Mouse (Mus musculus): ENCODE results near the gene Gm12216. TPM values are rescaled to one million over a fixed set of nuclear protein-coding genes. Genes with fewer than 3 reads are reported as not detected.

The Gm12216 gene
- polyA plus RNA-seq, 1 experiment, result 3.7 TPM

DNA sequence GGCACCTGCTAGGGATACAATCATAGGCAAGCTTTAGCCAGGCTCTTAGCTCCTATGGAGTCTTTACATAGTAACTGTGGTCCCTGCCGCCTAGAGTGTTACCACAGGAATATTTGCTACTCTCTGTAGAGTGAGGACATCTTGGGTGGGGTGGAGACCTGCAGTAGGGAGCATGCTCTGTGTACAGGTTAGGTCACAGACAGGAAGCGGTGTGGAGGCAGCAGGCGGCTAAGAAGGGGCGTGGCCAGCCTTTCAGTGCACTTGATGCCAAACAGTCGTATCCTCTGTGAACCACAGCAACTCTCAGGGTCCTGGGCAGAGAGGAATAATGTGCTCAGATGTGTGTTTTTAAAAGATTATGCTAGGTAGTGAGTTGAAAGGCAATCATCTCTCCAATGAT lies 7.3 kb downstream of the Gm12216 start:
- TF ChIP-seq POLR2A (IDR thresholded peaks at IDR 0.05; ENCODE audit: extremely low read depth, insufficient read depth, low read length) (no peak), CTCF (IDR thresholded peaks at IDR 0.05; ENCODE audit: extremely low read depth, insufficient read depth, low read length) (no peak)
- H3K4me3 ChIP-seq (ENCODE audit: insufficient read depth, low read length), result no peak overlapping the region
- no peaks in the 10 kb centered on the region for H3K4me1 ChIP-seq (ENCODE audit: control insufficient read depth, insufficient read depth, low read length)
- H3K27ac ChIP-seq (ENCODE audit: insufficient read depth, low read length), result no peak overlapping the region

DNA sequence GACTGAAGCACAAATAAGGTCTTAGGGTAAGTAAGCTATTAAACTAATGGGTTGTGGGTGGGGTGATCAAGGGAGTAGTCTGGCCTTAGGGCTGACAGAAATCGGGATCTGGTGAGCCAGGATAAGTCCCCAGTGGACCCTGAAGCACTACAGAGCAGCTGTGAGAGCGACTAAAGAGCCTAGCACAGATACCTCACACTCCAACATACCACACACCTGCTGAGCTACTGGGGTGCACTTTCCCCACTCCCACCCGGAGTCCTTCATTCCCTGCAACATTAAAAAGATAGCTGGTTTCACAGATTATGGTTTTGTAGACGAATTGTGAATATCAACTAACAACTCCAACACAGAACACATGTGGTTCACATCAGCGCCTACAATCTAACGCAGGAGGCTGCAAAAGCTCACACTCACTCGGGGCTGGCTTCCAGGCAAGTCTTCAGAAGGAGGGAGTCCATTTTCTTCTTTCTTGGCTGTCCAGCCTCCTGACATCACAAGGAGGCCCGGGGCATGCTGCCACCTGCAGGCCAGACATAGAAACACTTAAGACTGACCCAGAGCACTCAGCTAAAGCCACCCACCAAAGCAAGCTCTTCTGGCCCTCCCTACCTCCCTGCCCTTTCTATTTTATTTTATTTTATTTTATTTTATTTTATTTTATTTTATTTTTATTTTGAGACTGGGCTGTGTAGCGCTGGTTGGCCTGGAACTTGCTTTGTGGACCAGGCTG lies 9.3 kb downstream of the Gm12216 start:
- H3K27ac ChIP-seq (ENCODE audit: insufficient read depth, low read length), result no peak overlapping the region
- H3K4me3 ChIP-seq (ENCODE audit: insufficient read depth, low read length), result no peak overlapping the region
- no peaks in the 10 kb centered on the region for H3K4me1 ChIP-seq (ENCODE audit: control insufficient read depth, insufficient read depth, low read length)
- TF ChIP-seq POLR2A (IDR thresholded peaks at IDR 0.05; ENCODE audit: extremely low read depth, insufficient read depth, low read length), result no peak
- TF ChIP-seq CTCF (IDR thresholded peaks at IDR 0.05; ENCODE audit: extremely low read depth, insufficient read depth, low read length), result peak; percentile 67

DNA sequence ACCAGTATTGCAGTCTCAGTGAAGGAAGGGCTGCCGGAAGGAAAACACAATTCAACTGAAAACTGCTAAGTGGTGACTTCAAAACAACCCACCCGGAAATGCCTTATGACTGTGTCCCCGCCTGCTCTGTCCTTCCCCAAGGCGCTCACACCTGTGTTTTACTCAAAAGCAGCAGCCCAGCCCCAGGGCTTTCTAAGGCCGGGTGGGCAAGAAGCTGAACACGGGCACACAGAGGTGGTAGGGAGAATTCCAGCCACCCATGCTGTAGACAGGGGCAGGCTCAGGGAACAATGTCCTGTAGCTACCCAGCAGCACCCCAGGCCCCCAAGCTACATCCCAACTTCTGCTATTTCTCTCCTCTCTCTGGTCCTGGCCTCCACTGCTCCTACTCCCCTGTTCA lies 13.4 kb downstream of the Gm12216 start:
- peaks cover 8% of the 10 kb centered on the region for H3K4me1 ChIP-seq (ENCODE audit: control insufficient read depth, insufficient read depth, low read length)
- no peak overlapping the region for H3K4me3 ChIP-seq (ENCODE audit: insufficient read depth, low read length)
- TF ChIP-seq POLR2A (IDR thresholded peaks at IDR 0.05; ENCODE audit: extremely low read depth, insufficient read depth, low read length) (no peak), CTCF (IDR thresholded peaks at IDR 0.05; ENCODE audit: extremely low read depth, insufficient read depth, low read length) (no peak)
- no peak overlapping the region for H3K27ac ChIP-seq (ENCODE audit: insufficient read depth, low read length)

DNA sequence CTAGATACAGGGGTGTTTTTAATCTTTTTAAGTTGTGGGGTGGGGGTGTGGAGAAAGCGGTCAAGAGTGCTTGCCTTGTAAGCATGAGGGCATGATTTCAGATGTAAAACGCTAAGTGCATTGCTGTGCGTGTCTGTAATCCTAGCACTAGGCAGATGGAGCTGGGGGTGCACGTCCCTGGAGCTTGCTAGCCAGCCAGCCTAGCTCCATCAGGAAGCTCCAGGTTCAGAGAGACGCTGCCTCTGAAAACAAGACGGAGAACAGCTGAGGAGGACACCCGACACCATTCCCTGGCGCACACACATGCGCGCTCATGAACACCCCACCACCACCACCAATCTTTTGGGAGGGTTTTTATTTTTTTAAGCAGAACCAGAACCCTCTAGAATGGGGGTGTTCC lies 15.9 kb downstream of the Gm12216 start:
- TF ChIP-seq POLR2A (IDR thresholded peaks at IDR 0.05; ENCODE audit: extremely low read depth, insufficient read depth, low read length), result no peak
- no peak for TF ChIP-seq CTCF (IDR thresholded peaks at IDR 0.05; ENCODE audit: extremely low read depth, insufficient read depth, low read length)
- Histone ChIP-seq H3K4me3 (ENCODE audit: insufficient read depth, low read length) (no peak overlapping the region), H3K4me1 (ENCODE audit: control insufficient read depth, insufficient read depth, low read length) (peaks cover 8% of the 10 kb centered on the region), H3K27ac (ENCODE audit: insufficient read depth, low read length) (0 out of 2 replicates have a peak overlapping the region, but pooled peaks have one; percentile 83)

DNA sequence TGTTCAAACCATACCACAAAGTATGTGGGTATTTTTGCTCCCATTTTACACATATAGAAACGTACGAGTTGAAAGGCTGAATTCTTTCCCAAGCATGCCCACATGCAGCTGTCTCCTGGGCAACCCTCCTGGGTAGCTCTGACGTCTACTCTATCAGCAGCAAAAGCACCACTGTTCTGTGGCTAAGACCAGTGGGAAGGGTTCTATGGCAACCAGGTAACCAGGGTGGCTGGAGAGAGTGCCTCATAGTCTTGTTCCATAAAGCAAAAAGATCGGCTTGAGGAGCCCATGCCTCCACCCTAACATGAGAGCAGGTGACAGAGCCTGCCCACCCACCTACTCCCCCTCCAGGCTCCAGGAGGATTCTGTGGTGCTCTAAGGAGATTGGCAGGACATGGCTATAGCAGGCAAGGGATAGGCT lies 16.9 kb downstream of the Gm12216 start:
- peak overlapping the region; percentile 83 for H3K27ac ChIP-seq (ENCODE audit: insufficient read depth, low read length)

DNA sequence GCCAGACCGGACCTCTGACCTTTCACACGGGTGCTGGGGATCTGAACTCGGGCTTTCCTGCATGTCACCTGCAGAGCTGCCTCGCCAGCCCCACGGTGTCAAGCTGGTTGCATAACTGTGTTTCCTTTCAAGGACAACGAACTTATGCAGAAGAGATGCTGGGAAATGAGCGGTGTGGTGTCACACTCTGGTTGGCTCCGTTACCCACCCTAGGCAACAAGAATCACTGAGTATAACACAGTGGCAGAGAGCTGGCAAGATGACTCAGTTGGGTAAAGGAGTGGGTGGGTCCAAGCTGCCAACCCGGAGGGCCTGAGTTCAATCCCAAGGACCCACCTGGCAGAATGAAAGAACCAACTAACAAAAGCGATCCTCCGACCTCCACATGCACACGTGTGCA lies 17.5 kb downstream of the Gm12216 start:
- 0 out of 2 replicates have a peak overlapping the region, but pooled peaks have one; percentile 18 for H3K27ac ChIP-seq (ENCODE audit: insufficient read depth, low read length)
- H3K4me1 ChIP-seq (ENCODE audit: control insufficient read depth, insufficient read depth, low read length), result peaks cover 8% of the 10 kb centered on the region
- no peak overlapping the region for H3K4me3 ChIP-seq (ENCODE audit: insufficient read depth, low read length)
- no peak for TF ChIP-seq POLR2A (IDR thresholded peaks at IDR 0.05; ENCODE audit: extremely low read depth, insufficient read depth, low read length)
- TF ChIP-seq CTCF (IDR thresholded peaks at IDR 0.05; ENCODE audit: extremely low read depth, insufficient read depth, low read length), result no peak

More for the DNA sequence above, 16.9 kb downstream of the Gm12216 start:
- no peak overlapping the region for H3K4me3 ChIP-seq (ENCODE audit: insufficient read depth, low read length)
- TF ChIP-seq POLR2A (IDR thresholded peaks at IDR 0.05; ENCODE audit: extremely low read depth, insufficient read depth, low read length) (peak; percentile 47; the same call in 1 of the 2 replicates), CTCF (IDR thresholded peaks at IDR 0.05; ENCODE audit: extremely low read depth, insufficient read depth, low read length) (no peak)
- H3K4me1 ChIP-seq (ENCODE audit: control insufficient read depth, insufficient read depth, low read length), result peaks cover 8% of the 10 kb centered on the region

DNA sequence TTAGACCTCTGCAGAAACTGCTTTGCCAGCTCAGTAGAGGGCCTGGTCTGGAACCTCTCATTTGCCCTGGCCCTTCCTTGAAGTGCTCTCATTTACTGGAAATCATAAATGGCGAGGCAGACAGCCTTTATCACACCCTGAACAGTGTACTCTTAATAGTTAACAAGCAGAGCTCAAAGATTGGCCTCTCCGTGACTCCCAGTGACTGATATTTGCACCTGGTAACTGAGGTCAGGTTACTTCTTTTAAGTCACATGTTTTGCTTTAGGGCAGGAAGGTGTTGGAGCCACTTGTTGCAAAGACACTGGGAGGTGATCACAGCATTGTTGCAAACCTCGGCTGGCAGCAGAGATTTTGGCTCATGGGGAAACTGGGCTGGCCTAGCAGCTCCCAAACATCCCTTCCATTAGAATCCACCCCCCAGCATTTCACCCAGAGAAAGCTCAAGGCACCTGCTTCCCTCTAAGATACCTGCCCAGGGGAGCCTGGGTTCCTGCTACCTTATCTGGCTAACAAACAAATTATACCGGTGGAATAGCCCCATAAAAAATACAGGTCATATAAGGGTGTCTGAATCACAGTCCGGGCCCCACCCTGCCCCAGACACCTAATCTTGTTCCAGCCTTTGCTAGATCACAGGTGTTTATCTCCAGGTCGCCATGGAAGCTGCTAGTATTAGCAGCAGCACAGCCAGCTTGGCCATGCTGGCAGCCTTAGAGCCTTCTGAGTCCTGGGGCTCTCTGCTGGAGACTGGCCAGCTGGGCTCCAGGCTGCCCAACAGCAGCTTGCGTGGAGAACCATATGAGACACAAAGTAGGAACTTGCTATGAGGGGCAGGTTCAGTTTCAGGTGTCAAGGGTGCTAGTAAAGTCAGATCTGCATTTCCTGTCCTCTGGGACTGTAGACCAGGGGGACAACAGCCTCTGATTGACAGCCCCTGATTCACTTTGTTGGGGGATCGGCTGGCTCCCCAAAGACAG lies 19.1 kb downstream of the Gm12216 start:
- no peak for TF ChIP-seq CTCF (IDR thresholded peaks at IDR 0.05; ENCODE audit: extremely low read depth, insufficient read depth, low read length)
- TF ChIP-seq POLR2A (IDR thresholded peaks at IDR 0.05; ENCODE audit: extremely low read depth, insufficient read depth, low read length), result no peak
- Histone ChIP-seq H3K4me1 (ENCODE audit: control insufficient read depth, insufficient read depth, low read length) (peaks cover 8% of the 10 kb centered on the region), H3K4me3 (ENCODE audit: insufficient read depth, low read length) (no peak overlapping the region), H3K27ac (ENCODE audit: insufficient read depth, low read length) (no peak overlapping the region)

DNA sequence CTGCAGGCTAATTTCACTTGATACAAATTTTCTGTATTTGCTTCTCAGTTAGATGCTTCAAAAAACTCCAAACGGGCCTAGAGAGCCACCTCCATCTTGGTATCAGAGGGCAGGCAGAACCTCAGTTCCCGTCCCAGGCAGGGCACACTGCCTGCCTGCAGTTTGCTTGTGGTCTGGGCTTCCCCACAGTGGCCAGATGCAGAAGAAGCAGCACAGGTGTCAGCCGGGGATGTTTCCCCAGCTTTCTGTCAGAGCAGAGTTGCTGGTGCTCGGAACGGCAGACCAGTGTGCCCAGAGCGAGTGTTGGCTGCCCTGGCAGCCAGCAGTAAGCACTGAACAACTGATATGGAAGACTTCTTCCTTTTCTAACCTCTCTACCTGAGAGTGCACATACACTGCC lies 19.9 kb downstream of the Gm12216 start:
- H3K27ac ChIP-seq (ENCODE audit: insufficient read depth, low read length), result no peak overlapping the region
- peaks cover 8% of the 10 kb centered on the region for H3K4me1 ChIP-seq (ENCODE audit: control insufficient read depth, insufficient read depth, low read length)
- TF ChIP-seq CTCF (IDR thresholded peaks at IDR 0.05; ENCODE audit: extremely low read depth, insufficient read depth, low read length), result no peak
- no peak for TF ChIP-seq POLR2A (IDR thresholded peaks at IDR 0.05; ENCODE audit: extremely low read depth, insufficient read depth, low read length)
- no peak overlapping the region for H3K4me3 ChIP-seq (ENCODE audit: insufficient read depth, low read length)

DNA sequence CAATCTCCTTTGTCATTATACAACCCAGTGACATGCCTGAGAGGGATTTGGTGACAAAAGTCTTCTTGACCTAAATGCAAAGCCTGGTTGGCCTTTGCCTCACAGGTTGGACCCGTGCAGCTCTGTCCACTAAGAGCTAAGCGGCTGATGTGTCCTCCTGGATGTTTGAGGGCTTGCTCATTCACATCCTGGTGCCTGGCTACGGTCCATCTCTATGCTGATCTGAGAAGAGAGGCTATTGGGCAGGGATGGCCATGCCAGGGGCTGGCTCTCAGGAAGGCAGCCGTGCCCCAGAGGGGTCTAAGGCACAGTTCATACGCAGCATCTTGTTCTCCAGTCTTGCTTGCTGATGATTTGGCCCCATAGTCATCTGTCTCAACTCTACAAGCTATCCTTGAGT lies 21.3 kb downstream of the Gm12216 start:
- Histone ChIP-seq H3K4me1 (ENCODE audit: control insufficient read depth, insufficient read depth, low read length) (peaks cover 7% of the 10 kb centered on the region), H3K4me3 (ENCODE audit: insufficient read depth, low read length) (no peak overlapping the region), H3K27ac (ENCODE audit: insufficient read depth, low read length) (no peak overlapping the region)
- no peak for TF ChIP-seq CTCF (IDR thresholded peaks at IDR 0.05; ENCODE audit: extremely low read depth, insufficient read depth, low read length)
- TF ChIP-seq POLR2A (IDR thresholded peaks at IDR 0.05; ENCODE audit: extremely low read depth, insufficient read depth, low read length), result no peak
